Mouse (Mus musculus) heart, embryonic 16.5 days (tissue): Measurements from ENCODE around the gene Mrpl57. TPM values are rescaled to one million over a fixed set of nuclear protein-coding genes. Genes with fewer than 3 reads are reported as not detected.

Experiments used
- ATAC-seq: fragments of 200-750 bp; cut with Nextera tagmentation; replicated peaks from 2 replicates; pipeline ENCODE4 v1.8.0; 2017; ENCODE audit warnings: moderate number of reproducible peaks; ENCODE audit not compliant: insufficient read depth, low FRiP score; ENCODE audit errors: extremely low read depth
- H3K27ac ChIP-seq: fragments of 300-500 bp; sonication (generic); 2 replicates; pipeline ENCODE4 v1.5.1; 2014; ENCODE audit warnings: mild to moderate bottlenecking, low read length, control low read depth, moderate library complexity
- H3K27me3 ChIP-seq: fragments of 300-500 bp; sonication (generic); 2 replicates; pipeline ENCODE4 v1.6.1; 2014; ENCODE audit warnings: low read length, mixed read lengths; ENCODE audit not compliant: control insufficient read depth, insufficient read depth
- H3K36me3 ChIP-seq: fragments of 300-500 bp; sonication (generic); 2 replicates; pipeline ENCODE4 v1.6.1; 2014; ENCODE audit not compliant: control insufficient read depth, insufficient read depth
- H3K4me1 ChIP-seq: fragments of 300-500 bp; sonication (generic); 2 replicates; pipeline ENCODE4 v1.6.1; 2014; ENCODE audit warnings: low read length, mixed read lengths; ENCODE audit not compliant: control insufficient read depth, insufficient read depth
- H3K4me2 ChIP-seq: fragments of 300-500 bp; sonication (generic); 2 replicates; pipeline ENCODE4 v1.6.1; 2014; ENCODE audit warnings: low read depth, mild to moderate bottlenecking, control low read depth, low read length
- H3K4me3 ChIP-seq: fragments of 300-500 bp; sonication (generic); 2 replicates; pipeline ENCODE4 v1.5.1; 2014; ENCODE audit warnings: mild to moderate bottlenecking, control low read depth, low read length
- H3K9ac ChIP-seq: fragments of 300-500 bp; sonication (generic); 2 replicates; pipeline ENCODE4 v1.6.1; 2014; ENCODE audit warnings: low read length, control low read depth
- H3K9me3 ChIP-seq: fragments of 300-500 bp; sonication (generic); replicated peaks from 2 replicates; pipeline ENCODE4 v1.6.1; 2016; ENCODE audit warnings: low read length; ENCODE audit not compliant: control insufficient read depth
- WGBS: fragments of 180-500 bp; shearing (Covaris S2); extraction: QIAGEN DNeasy Blood & Tissue Kit; methylation state at CpG from one replicate; pipeline ENCODE4 v1.1.7; 2014; 5-methylcytosine and 5-hydroxymethylcytosine counted together
- microRNA-seq: library from miRNA; unstranded; fragments of <30 nt; microRNA quantifications from one replicate; pipeline ENCODE4, GENCODE M21; 2017
- polyA plus RNA-seq: library from polyadenylated mRNA; unstranded; fragments of >200 nt; fragmentation: Nextera tagmentation; extraction: Ambion mirVana; gene quantifications from 2 replicates; pipeline ENCODE4 v1.2.1, GENCODE M21; 2015

Mrpl57 gene
- polyA plus RNA-seq, 1 experiment from 2014 or later: 140 TPM

- peak overlapping the region; percentile 29 for H3K27ac ChIP-seq
Observed at GRCm38 (mm10) chr14:57877921-57878320, 51.9 kb downstream of the Mrpl57 start.

More at GRCm38 (mm10) chr14:57877921-57878320, 51.9 kb downstream of the Mrpl57 start:
- no peak overlapping the region for H3K9ac ChIP-seq
- H3K4me1 ChIP-seq: peaks cover 19% of the 10 kb centered on the region
- no peaks in the 10 kb centered on the region for H3K9me3 ChIP-seq
- WGBS: 65% methylated on average over 9 of the region's 9 CpGs
- no peaks in the 10 kb centered on the region for H3K27me3 ChIP-seq
- H3K4me3 ChIP-seq: no peak overlapping the region
- no peak for ATAC-seq
- 0 out of 2 replicates have a peak, but pooled peaks cover 2% of the 10 kb centered on the region for H3K36me3 ChIP-seq
- H3K4me2 ChIP-seq: no peak overlapping the region

Small RNA genes lying within 50 kb of the gene (microRNA-seq; reads per million reads assigned to microRNA genes)
- 0.59 reads per million for gene Mir3077

Other genes with a start within 250 kb of the Mrpl57 start
- 13.0 and 13.7 TPM in 2 replicates for gene Xpo4, start 160.8 kb upstream of the Mrpl57 start, polyA plus RNA-seq
- not detected in 2 replicates for gene Gm49361, start 80.1 kb upstream of the Mrpl57 start, polyA plus RNA-seq
- gene Lats2, start 67.8 kb upstream of the Mrpl57 start, polyA plus RNA-seq: 19.4 and 24.4 TPM in 2 replicates
- 15.5 and 16.4 TPM in 2 replicates for gene Sap18, start 28.1 kb upstream of the Mrpl57 start, polyA plus RNA-seq
- 23.4 and 24.7 TPM in 2 replicates for gene Ska3, start within 50 bp of the Mrpl57 start, polyA plus RNA-seq
- 36.5 and 40.9 TPM in 2 replicates for gene Zdhhc20, start 64.0 kb downstream of the Mrpl57 start, polyA plus RNA-seq
- 81.7 and 88.7 TPM in 2 replicates for gene Micu2, start 173.0 kb downstream of the Mrpl57 start, polyA plus RNA-seq
- gene Fgf9, start 244.3 kb downstream of the Mrpl57 start, polyA plus RNA-seq: 6.5 and 9.1 TPM in 2 replicates